Mouse (Mus musculus): ENCODE results near the gene Fam149a. TPM values are rescaled to one million over a fixed set of nuclear protein-coding genes. Genes with fewer than 3 reads are reported as not detected.

Fam149a gene
- polyA plus RNA-seq, 1 experiment = 31.6 TPM

- WGBS = 3% methylated on average over 49 of the region's 49 CpGs
- Histone ChIP-seq H3K27me3 (replicated peaks; ENCODE audit: control insufficient read depth, insufficient read depth, low read length) (no peaks in the 10 kb centered on the region), H3K4me1 (ENCODE audit: control insufficient read depth, insufficient read depth, low read length) (0 out of 2 replicates have a peak, but pooled peaks cover 2% of the 10 kb centered on the region), H3K4me3 (ENCODE audit: insufficient read depth, low read depth, low read length) (peak overlapping the region; percentile 89), H3K27ac (ENCODE audit: insufficient read depth, low read depth, low read length) (no peak overlapping the region; the same call in 1 of the 2 replicates), H3K36me3 (ENCODE audit: control insufficient read depth, insufficient read depth, low read length) (no peaks in the 10 kb centered on the region)
- no peak for TF ChIP-seq CTCF (conservative IDR thresholded peaks at IDR 0.05; ENCODE audit: insufficient read depth, insufficient read length, low read depth, low read length)
- no peak for TF ChIP-seq POLR2A (IDR thresholded peaks at IDR 0.05; ENCODE audit: low read depth, low read length)
- DNase-seq = peak; percentile 49
These were observed 23.8 kb downstream of the Fam149a start for GRCm38 (mm10) chr8:45358132-45358918.

- Histone ChIP-seq H3K4me3 (ENCODE audit: insufficient read depth, low read depth, low read length) (no peak overlapping the region), H3K27me3 (replicated peaks; ENCODE audit: control insufficient read depth, insufficient read depth, low read length) (no peaks in the 10 kb centered on the region), H3K4me1 (ENCODE audit: control insufficient read depth, insufficient read depth, low read length) (0 out of 2 replicates have a peak, but pooled peaks cover 2% of the 10 kb centered on the region), H3K27ac (ENCODE audit: insufficient read depth, low read depth, low read length) (peak overlapping the region; percentile 61; the same call in 1 of the 2 replicates), H3K36me3 (ENCODE audit: control insufficient read depth, insufficient read depth, low read length) (no peaks in the 10 kb centered on the region; the same call in 1 of the 2 replicates)
- no peak for TF ChIP-seq CTCF (conservative IDR thresholded peaks at IDR 0.05; ENCODE audit: insufficient read depth, insufficient read length, low read depth, low read length)
- TF ChIP-seq POLR2A (IDR thresholded peaks at IDR 0.05; ENCODE audit: low read depth, low read length) = no peak
- 57% methylated on average over 6 of the region's 6 CpGs for WGBS
- DNase-seq = peak; percentile 50
These were observed 26.3 kb downstream of the Fam149a start for GRCm38 (mm10) chr8:45355809-45356208.

- H3K27me3 ChIP-seq (replicated peaks; ENCODE audit: control insufficient read depth, insufficient read depth, low read length) = no peaks in the 10 kb centered on the region
- TF ChIP-seq CTCF (conservative IDR thresholded peaks at IDR 0.05; ENCODE audit: insufficient read depth, insufficient read length, low read depth, low read length) (peak; percentile 91), POLR2A (IDR thresholded peaks at IDR 0.05; ENCODE audit: low read depth, low read length) (no peak)
- H3K4me3 ChIP-seq (ENCODE audit: insufficient read depth, low read depth, low read length) = no peak overlapping the region
- peak; percentile 73 for DNase-seq
- 16% methylated on average over 6 of the region's 6 CpGs for WGBS
- H3K27ac ChIP-seq (ENCODE audit: insufficient read depth, low read depth, low read length) = no peak overlapping the region
- H3K4me1 ChIP-seq (ENCODE audit: control insufficient read depth, insufficient read depth, low read length) = no peaks in the 10 kb centered on the region
- no peaks in the 10 kb centered on the region; the same call in 1 of the 2 replicates for H3K36me3 ChIP-seq (ENCODE audit: control insufficient read depth, insufficient read depth, low read length)
These were observed 37.1 kb downstream of the Fam149a start for GRCm38 (mm10) chr8:45345031-45345430.

GRCm38 (mm10) chr8:45344298-45344697, 37.8 kb downstream of the Fam149a start:
- TF ChIP-seq POLR2A (IDR thresholded peaks at IDR 0.05; ENCODE audit: low read depth, low read length) (no peak), CTCF (conservative IDR thresholded peaks at IDR 0.05; ENCODE audit: insufficient read depth, insufficient read length, low read depth, low read length) (no peak)
- H3K4me3 ChIP-seq (ENCODE audit: insufficient read depth, low read depth, low read length) = no peak overlapping the region
- DNase-seq = no peak
- no peaks in the 10 kb centered on the region; the same call in 1 of the 2 replicates for H3K36me3 ChIP-seq (ENCODE audit: control insufficient read depth, insufficient read depth, low read length)
- H3K4me1 ChIP-seq (ENCODE audit: control insufficient read depth, insufficient read depth, low read length) = no peaks in the 10 kb centered on the region
- no peak overlapping the region for H3K27ac ChIP-seq (ENCODE audit: insufficient read depth, low read depth, low read length)
- H3K27me3 ChIP-seq (replicated peaks; ENCODE audit: control insufficient read depth, insufficient read depth, low read length) = no peaks in the 10 kb centered on the region
- 93% methylated on average over 8 of the region's 8 CpGs for WGBS

- Histone ChIP-seq H3K4me1 (ENCODE audit: control insufficient read depth, insufficient read depth, low read length) (no peaks in the 10 kb centered on the region), H3K36me3 (ENCODE audit: control insufficient read depth, insufficient read depth, low read length) (no peaks in the 10 kb centered on the region; the same call in 1 of the 2 replicates), H3K27me3 (replicated peaks; ENCODE audit: control insufficient read depth, insufficient read depth, low read length) (no peaks in the 10 kb centered on the region), H3K27ac (ENCODE audit: insufficient read depth, low read depth, low read length) (no peak overlapping the region), H3K4me3 (ENCODE audit: insufficient read depth, low read depth, low read length) (no peak overlapping the region)
- no peak for DNase-seq
- no peak for TF ChIP-seq CTCF (conservative IDR thresholded peaks at IDR 0.05; ENCODE audit: insufficient read depth, insufficient read length, low read depth, low read length)
- no peak for TF ChIP-seq POLR2A (IDR thresholded peaks at IDR 0.05; ENCODE audit: low read depth, low read length)
- 80% methylated on average over 12 of the region's 12 CpGs for WGBS
These were observed 40.2 kb downstream of the Fam149a start for GRCm38 (mm10) chr8:45341630-45342628.

GRCm38 (mm10) chr8:45333493-45333892, 48.6 kb downstream of the Fam149a start:
- Histone ChIP-seq H3K27me3 (replicated peaks; ENCODE audit: control insufficient read depth, insufficient read depth, low read length) (no peaks in the 10 kb centered on the region), H3K36me3 (ENCODE audit: control insufficient read depth, insufficient read depth, low read length) (no peaks in the 10 kb centered on the region), H3K4me1 (ENCODE audit: control insufficient read depth, insufficient read depth, low read length) (peaks cover 4% of the 10 kb centered on the region; the same call in 1 of the 2 replicates), H3K27ac (ENCODE audit: insufficient read depth, low read depth, low read length) (no peak overlapping the region), H3K4me3 (ENCODE audit: insufficient read depth, low read depth, low read length) (peak overlapping the region; percentile 80)
- no peak for TF ChIP-seq CTCF (conservative IDR thresholded peaks at IDR 0.05; ENCODE audit: insufficient read depth, insufficient read length, low read depth, low read length)
- TF ChIP-seq POLR2A (IDR thresholded peaks at IDR 0.05; ENCODE audit: low read depth, low read length) = no peak
- 4% methylated on average over 8 of the region's 8 CpGs for WGBS
- DNase-seq = peak; percentile 24
